Mouse (Mus musculus) cortical plate, adult 2 months (tissue): ENCODE data around the gene Hivep3.

Experiments
- CTCF ChIP-seq: fragments of 200-500 bp; IDR thresholded peaks from 2 replicates; pipeline ENCODE4 v1.5.1; 2011; ENCODE audit warnings: mild to moderate bottlenecking, control low read depth, low read length; ENCODE audit not compliant: insufficient read depth; ENCODE audit errors: extremely low read depth
- POLR2A ChIP-seq: fragments of 200-500 bp; IDR thresholded peaks from 2 replicates; pipeline ENCODE4 v1.6.1; 2011; ENCODE audit warnings: mild to moderate bottlenecking, low read length, control low read depth; ENCODE audit not compliant: insufficient read depth; ENCODE audit errors: extremely low read depth

GRCm38 (mm10) chr4:119967073-119967608 is 233.6 kb downstream of the Hivep3 start:
- TF ChIP-seq POLR2A, result no peak
- no peak for TF ChIP-seq CTCF
